Mouse (Mus musculus): ENCODE results near the gene Zpbp2. TPM values are rescaled to one million over a fixed set of nuclear protein-coding genes. Genes with fewer than 3 reads are reported as not detected.

Zpbp2 gene
- total RNA-seq (2023) = 1 to 10 TPM in 1 of 2 experiments, under 1 TPM in 1; 0.64 to 1.4 TPM

DNA sequence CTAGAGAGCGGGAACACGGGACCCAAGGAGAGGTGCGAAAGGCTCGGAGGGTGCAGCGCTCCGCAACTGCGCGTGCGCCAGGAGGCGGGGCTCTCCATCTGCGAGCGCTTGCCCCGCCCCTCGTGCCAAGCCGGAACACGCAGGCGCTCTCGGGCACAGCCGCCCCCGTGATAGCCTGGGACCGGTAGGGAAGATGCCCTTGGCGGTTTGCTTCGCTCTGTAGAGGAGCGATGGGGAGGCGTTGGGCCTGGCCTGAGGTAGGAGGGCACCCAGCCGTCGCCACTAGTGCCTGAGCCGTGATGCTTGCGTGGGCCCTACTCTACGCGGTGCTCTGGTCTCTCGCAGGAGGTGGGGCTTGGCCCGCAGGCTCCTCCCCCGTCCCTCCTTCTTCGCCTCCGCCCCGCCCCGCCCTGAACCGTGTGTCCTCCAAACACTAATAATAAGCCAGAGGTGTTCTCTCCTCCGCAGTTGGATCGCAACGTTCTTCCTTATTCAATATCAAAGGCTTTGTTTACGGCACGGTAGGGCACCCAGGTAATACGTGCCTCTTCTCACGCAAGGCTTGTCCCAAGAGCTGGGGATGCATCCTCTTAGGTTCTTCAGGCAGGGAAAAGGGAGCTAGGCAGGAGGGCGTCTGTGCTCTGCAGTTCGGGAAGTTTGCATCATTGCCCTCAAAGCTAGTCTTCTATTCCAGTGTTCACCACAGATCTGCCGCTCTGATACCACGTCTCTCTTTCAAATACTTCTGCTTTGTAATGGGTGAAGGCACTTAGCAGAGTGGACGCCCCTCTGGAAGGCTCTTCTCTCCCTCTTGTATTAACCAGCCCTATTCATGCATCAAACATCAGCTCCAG, at the start of gene Zpbp2:
TSS of gene Zpbp2 (plus strand) at position 123 of the 854 bp plus-strand sequence.

GRCm38 (mm10) chr11:98545711-98546231, 5.1 kb upstream of the Zpbp2 start, which contains the start of gene Ikzf3:
TSS of gene Ikzf3 (minus strand) at chr11:98546031.

DNA sequence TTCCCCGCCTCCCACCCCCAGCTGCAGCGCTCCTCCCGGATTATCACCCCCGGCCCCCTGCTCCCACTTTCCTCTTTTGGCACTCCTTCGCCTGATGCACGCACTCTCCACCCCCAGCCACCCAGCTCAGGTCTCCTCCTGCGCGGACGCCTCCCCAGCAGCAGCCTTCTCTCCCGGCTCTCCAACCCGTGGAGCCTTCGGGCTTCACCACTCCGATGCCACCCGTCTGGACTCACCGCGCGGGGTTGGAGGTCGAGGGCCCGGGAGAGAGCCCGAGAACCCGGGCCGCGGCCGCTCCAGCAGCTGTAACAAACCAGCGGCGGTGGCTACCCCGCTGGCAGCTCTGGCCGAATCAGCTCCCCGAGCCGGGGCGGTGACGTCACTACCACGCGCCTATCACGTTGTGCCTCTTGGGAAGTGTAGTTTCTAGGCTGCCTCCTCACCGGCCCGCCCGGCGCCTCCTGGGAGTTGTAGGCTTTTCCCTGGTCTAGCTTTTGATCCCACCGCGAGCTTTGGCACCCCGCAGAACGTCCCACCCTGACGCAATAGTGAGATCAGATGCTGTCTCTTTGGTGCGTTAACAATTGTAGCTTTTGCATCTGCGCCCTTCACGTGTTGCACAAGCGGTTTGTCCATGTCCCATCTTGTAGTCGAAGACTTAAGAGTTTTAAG, 36.1 kb downstream of the Zpbp2 start, which contains the start of gene Ormdl3:
TSS of gene Ormdl3 (minus strand) at position 477 of the 672 bp plus-strand sequence.

GRCm38 (mm10) chr11:98597991-98598390, 47.1 kb downstream of the Zpbp2 start, which contains the start of gene Lrrc3c:
TSS of gene Lrrc3c (plus strand) at chr11:98598291.

Other genes with a start within 250 kb of the Zpbp2 start
- not detected for gene Neurod2, start 221.4 kb upstream of the Zpbp2 start, total RNA-seq (2023)
- gene Ppp1r1b, start 202.7 kb upstream of the Zpbp2 start, total RNA-seq (2023) = not detected
- 10 to 100 TPM; 40.5 to 52.2 TPM for gene Stard3, start 192.7 kb upstream of the Zpbp2 start, total RNA-seq (2023)
- gene Tcap, start 167.3 kb upstream of the Zpbp2 start, total RNA-seq (2023) = not detected
- gene Pnmt, start 164.6 kb upstream of the Zpbp2 start, total RNA-seq (2023) = not detected
- 1 to 10 TPM; 2.2 to 3.3 TPM for gene Pgap3, start 150.6 kb upstream of the Zpbp2 start, total RNA-seq (2023)
- gene Erbb2, start 138.6 kb upstream of the Zpbp2 start, total RNA-seq (2023) = under 1 TPM in 1 of 2 experiments, not detected in 1; 0.07 TPM
- 10 to 100 TPM; 34.5 to 35.5 TPM for gene Mien1, start 112.1 kb upstream of the Zpbp2 start, total RNA-seq (2023)
- gene Grb7, start 104.7 kb upstream of the Zpbp2 start, total RNA-seq (2023) = under 1 TPM in 1 of 2 experiments, not detected in 1; 0.15 TPM
- 1 to 10 TPM; 4.3 to 8.6 TPM for gene Ikzf3, start 5.1 kb upstream of the Zpbp2 start, total RNA-seq (2023)
- 1 to 10 TPM; 6.7 to 8.2 TPM for gene Ormdl3, start 36.3 kb downstream of the Zpbp2 start, total RNA-seq (2023)
- not detected for gene Lrrc3c, start 47.2 kb downstream of the Zpbp2 start, total RNA-seq (2023)
- gene Gm12355, start 74.6 kb downstream of the Zpbp2 start, total RNA-seq (2023) = 10 to 100 TPM; 16.3 to 20.8 TPM
- gene Gsdma3, start 75.3 kb downstream of the Zpbp2 start, total RNA-seq (2023) = not detected
- not detected for gene Gsdma2, start 95.7 kb downstream of the Zpbp2 start, total RNA-seq (2023)
- gene Gsdma, start 113.3 kb downstream of the Zpbp2 start, total RNA-seq (2023) = not detected
- 10 to 100 TPM; 45.5 to 48.4 TPM for gene Psmd3, start 131.5 kb downstream of the Zpbp2 start, total RNA-seq (2023)
- not detected for gene Csf3, start 150.2 kb downstream of the Zpbp2 start, total RNA-seq (2023)
- 10 to 100 TPM; 40.0 to 42.2 TPM for gene Med24, start 178.3 kb downstream of the Zpbp2 start, total RNA-seq (2023)
- 10 to 100 TPM; 22.0 to 23.9 TPM for gene Thra, start 189.5 kb downstream of the Zpbp2 start, total RNA-seq (2023)
- 1 to 10 TPM; 2.1 to 4.7 TPM for gene Nr1d1, start 224.2 kb downstream of the Zpbp2 start, total RNA-seq (2023)
- 100 to 1,000 TPM; 201 to 215 TPM for gene Msl1, start 244.4 kb downstream of the Zpbp2 start, total RNA-seq (2023)

Measured in neutrophil, adult 59 days (primary cell).